Mouse (Mus musculus) MEL (cell line): ENCODE measurements around the gene Akap11.

Source experiments
- HCFC1 ChIP-seq: IDR thresholded peaks from 2 replicates; pipeline ENCODE4 v1.6.1; 2012; ENCODE audit warnings: low read depth, mild to moderate bottlenecking, inconsistent platforms, low read length, improper control_type of control experiment, moderate library complexity
- ZNF384 ChIP-seq: IDR thresholded peaks from 2 replicates; pipeline ENCODE4 v1.6.1; 2012; ENCODE audit warnings: low read depth, mild to moderate bottlenecking, inconsistent platforms, low read length, improper control_type of control experiment

GRCm38 (mm10) chr14:78525059-78525458 is 11.5 kb downstream of the Akap11 start:
- no peak for TF ChIP-seq ZNF384
- TF ChIP-seq HCFC1: no peak
